Mouse (Mus musculus) stomach, postnatal 0 days (tissue): ENCODE data around the gene Apba1.

Experiments used
- CTCF ChIP-seq: IDR thresholded peaks from 2 replicates; pipeline ENCODE4 v1.5.1; 2016; ENCODE audit warnings: antibody characterized with exemption, low read depth, mild to moderate bottlenecking, moderate library complexity
- EP300 ChIP-seq: optimal IDR thresholded peaks from 2 replicates; pipeline ENCODE3; 2016; ENCODE audit warnings: antibody characterized with exemption

DNA sequence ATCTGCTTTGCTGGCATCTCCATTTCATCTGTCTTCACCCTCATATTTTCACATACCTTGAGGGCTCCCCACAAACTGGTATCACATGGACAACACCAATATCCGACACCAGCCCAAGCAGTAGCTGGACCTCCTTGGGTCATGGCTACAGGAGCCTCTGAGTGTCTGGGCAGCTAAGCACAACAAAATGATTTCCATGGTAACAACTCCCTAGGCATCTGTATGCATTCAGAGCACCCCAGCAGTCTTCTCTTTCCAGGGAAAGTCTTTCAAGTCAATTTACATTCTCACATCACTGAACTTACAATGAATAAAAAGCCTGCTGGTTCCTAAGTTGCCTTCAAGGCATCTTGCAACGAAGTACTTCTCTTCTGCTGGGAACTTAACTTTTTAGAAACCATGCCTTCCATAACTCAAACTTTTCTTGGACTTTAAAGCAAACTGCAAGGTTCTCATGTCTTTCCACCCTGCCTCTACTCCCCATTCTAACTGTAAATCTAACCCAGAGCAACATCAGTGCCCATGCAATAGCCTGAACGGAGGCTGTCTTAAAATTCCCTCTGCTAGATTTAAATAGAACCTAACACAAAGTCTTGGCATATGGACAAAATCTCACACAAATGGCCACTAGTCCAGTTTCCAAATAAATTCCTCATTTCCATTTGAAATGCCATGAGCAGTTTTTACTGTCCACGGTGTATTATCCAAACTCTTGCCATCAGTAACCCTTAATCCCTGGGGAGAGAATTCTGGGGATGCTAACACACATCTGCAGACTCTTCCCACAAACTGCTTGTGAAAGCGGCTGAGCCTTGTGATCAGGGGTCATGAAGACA, 160.9 kb downstream of the Apba1 start:
- TF ChIP-seq CTCF (no peak), EP300 (no peak)
